Mouse (Mus musculus): ENCODE measurements around the gene Olfr767.
A peak's percentile ranks its signal among the peaks of the same experiment; 100 is the strongest.
"Not testable (repeated sequence)": the region's sequence is repeated elsewhere in the genome, so short reads cannot be mapped to it uniquely, and the experiment has no call there.

Gene Olfr767

GRCm38 (mm10) chr10:129082810-129083209 lies at the start of gene Olfr767:
Olfr767 (minus strand) TSS chr10:129082910.
- DNase-seq (ENCODE audit: low read depth in 2 of 2, low spot score in 2 of 2), result not testable (repeated sequence)

- no peak for DNase-seq (ENCODE audit: low read depth in 2 of 2, low spot score in 2 of 2)
These were observed 35.1 kb upstream of the Olfr767 start, which contains the start of gene Olfr769 for GRCm38 (mm10) chr10:129117761-129118160. Olfr769 (minus strand) TSS chr10:129117861.

GRCm38 (mm10) chr10:129115146-129115545 lies 32.4 kb upstream of the Olfr767 start:
- no peak for DNase-seq (ENCODE audit: low read depth in 2 of 2, low spot score in 2 of 2)

GRCm38 (mm10) chr10:129101231-129101630 lies 18.5 kb upstream of the Olfr767 start:
- DNase-seq (ENCODE audit: low read depth in 2 of 2, low spot score in 2 of 2), result no peak

DNA sequence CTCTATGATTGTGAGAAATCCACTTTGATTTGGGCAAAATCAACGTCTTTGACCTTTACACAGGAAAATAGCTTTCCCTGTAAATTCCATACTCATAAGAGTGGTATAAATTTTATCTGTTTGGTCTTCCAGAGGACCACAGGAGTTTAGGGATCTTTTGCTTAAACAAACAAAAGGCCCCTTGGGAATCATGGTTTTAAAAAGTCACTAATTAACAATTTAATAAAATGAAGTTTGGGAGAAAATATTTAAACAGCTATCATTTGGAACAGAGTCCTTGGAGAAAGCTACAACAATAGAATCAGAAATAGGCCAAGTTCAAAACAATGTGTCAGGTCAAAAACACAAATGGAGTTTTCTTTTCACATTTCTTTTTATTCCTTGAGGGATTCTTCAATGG lies 16.6 kb upstream of the Olfr767 start, which contains the start of gene Olfr768:
Gene Olfr768 (minus strand): TSS at position 101 of the 400 bp plus-strand sequence.
- DNase-seq (ENCODE audit: low read depth in 2 of 2, low spot score in 2 of 2), result no peak

- DNase-seq (ENCODE audit: low read depth in 2 of 2, low spot score in 2 of 2), result no peak
These were observed 13.8 kb downstream of the Olfr767 start, which contains the start of gene Olfr766-ps1 for GRCm38 (mm10) chr10:129068877-129069276. Olfr766-ps1 (minus strand) TSS chr10:129068977.

GRCm38 (mm10) chr10:129049898-129050297 lies 32.8 kb downstream of the Olfr767 start, which contains the start of gene Olfr765:
Olfr765 (minus strand) TSS chr10:129049998.
- DNase-seq (ENCODE audit: low read depth in 2 of 2, low spot score in 2 of 2), result not testable (repeated sequence)

- no peak for DNase-seq (ENCODE audit: low read depth in 2 of 2, low spot score in 2 of 2)
These were observed 42.9 kb downstream of the Olfr767 start, which contains the start of gene Olfr764-ps1 for GRCm38 (mm10) chr10:129039796-129040195. Olfr764-ps1 (minus strand) TSS chr10:129039896.

DNA sequence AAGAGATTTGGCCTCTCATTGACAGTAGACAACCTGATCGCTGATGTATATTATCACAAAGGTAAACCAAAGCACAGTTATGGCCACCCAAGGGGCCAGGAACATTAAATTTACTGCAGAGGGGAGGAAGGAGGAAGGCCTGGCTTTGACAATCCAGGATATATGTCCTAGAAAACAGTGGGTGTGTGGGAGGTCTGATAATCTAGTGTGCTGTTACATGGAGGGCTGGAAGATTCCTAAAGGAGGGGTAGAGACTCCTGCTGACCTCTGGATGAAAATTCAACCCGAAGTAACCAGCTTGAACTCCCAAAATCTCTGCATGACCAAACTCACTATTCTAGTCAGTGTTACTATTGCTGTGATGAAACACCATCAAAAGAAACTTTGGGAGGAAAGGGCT lies 54.4 kb downstream of the Olfr767 start:
- DNase-seq (ENCODE audit: low read depth in 2 of 2, low spot score in 2 of 2), result no peak

- peak; percentile 16 to 29 for DNase-seq (ENCODE audit: low read depth in 2 of 2, low spot score in 2 of 2)
These were observed 56.6 kb downstream of the Olfr767 start for GRCm38 (mm10) chr10:129026018-129026662.
